Comparison of ENCODE assay signal across 8 mouse cellular contexts in the genomic region with DNA sequence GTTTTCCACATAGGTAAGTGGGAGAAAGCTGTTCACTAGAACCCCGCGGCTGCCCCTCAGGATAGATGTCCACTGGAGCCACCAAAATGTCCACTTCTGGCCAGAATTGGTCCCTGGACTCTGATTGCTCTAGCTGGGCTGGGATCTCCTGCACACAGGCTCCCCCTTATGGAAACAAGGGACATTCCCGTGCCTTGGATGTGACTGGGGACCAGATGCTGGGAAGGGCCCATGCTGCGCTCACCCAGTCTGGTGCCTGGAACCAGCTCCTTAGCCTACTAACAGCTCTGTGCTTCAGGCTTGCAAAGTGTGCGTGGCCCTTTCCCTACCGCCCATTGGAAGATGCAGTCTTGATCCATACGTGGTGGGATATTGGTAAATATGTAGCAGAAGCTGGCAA.
DNase-seq lines count a peak whose midpoint lies in the region; TF ChIP-seq lines count a peak whose summit lies in the region.

No protein-coding gene starts in this region.

- peak; percentile 39 for DNase-seq in ovary, postnatal 36 days (ENCODE audit: low spot score)
- no peak for DNase-seq in ovary, adult 18-20 months (ENCODE audit: low spot score)
- peak; percentile 24 for DNase-seq in gastrocnemius, postnatal 25 days
- DNase-seq in layer of hippocampus, adult 2 months (ENCODE audit: low spot score in 2 of 2) = peak; percentile 61 to 70
- peak; percentile 66 for DNase-seq in lung, postnatal 10 days
- no peak for DNase-seq in spleen, postnatal 4 days (ENCODE audit: low spot score in 2 of 2)
- DNase-seq in thymus, adult 18-20 months = no peak

- TF ChIP-seq CTCF in cortical plate, adult 2 months (IDR thresholded peaks at IDR 0.05; ENCODE audit: extremely low read depth, insufficient read depth, low read length) = peak; percentile 80
- peak; percentile 86 for TF ChIP-seq CTCF in layer of hippocampus, adult 2 months (conservative IDR thresholded peaks at IDR 0.05)

- no peaks in the 10 kb centered on the region for H3K4me1 ChIP-seq in cortical plate, adult 2 months (ENCODE audit: control insufficient read depth, insufficient read depth, low read length)

- H3K4me3 ChIP-seq in cortical plate, adult 2 months (ENCODE audit: insufficient read depth, low read length) = no peak overlapping the region
- H3K4me3 ChIP-seq in layer of hippocampus, adult 2 months = no peak overlapping the region

- no peak overlapping the region for H3K27ac ChIP-seq in cortical plate, adult 2 months (ENCODE audit: insufficient read depth, low read length)
- no peak overlapping the region for H3K27ac ChIP-seq in layer of hippocampus, adult 2 months

- no peak for TF ChIP-seq POLR2A in cortical plate, adult 2 months (IDR thresholded peaks at IDR 0.05; ENCODE audit: extremely low read depth, insufficient read depth, low read length)

Comparison
In these comparisons a context has a peak if more than half of its experiments do, and no peak if none do; other contexts are left out.
1. DNase-seq: peak in ovary, postnatal 36 days (single experiment), gastrocnemius, postnatal 25 days (single experiment), layer of hippocampus, adult 2 months (2 of 2) and lung, postnatal 10 days (single experiment); none in ovary, adult 18-20 months (single experiment), spleen, postnatal 4 days (0 of 2) and thymus, adult 18-20 months (0 of 2).